8 mouse cellular contexts compared by ENCODE assay signal in genomic region chr6:35176979-35177649, GRCm38 (mm10). TPM values are rescaled to one million over a fixed set of nuclear protein-coding genes. Genes with fewer than 3 reads are reported as not detected.
DNase-seq lines count a peak whose midpoint lies in the region; ATAC-seq lines count a peak whose summit lies in the region.

Gene Nup205 (plus strand): TSS chr6:35177421.

- H3K4me2 ChIP-seq in embryonic facial prominence, embryonic 13.5 days = peak within 1 kb of the TSS; percentile 84
- H3K4me2 ChIP-seq in midbrain, embryonic 12.5 days (replicated peaks) = peak within 1 kb of the TSS; percentile 91

- peak within 1 kb of the TSS; percentile 94 for H3K9ac ChIP-seq in embryonic facial prominence, embryonic 13.5 days
- peak within 1 kb of the TSS; percentile 92 for H3K9ac ChIP-seq in midbrain, embryonic 12.5 days (replicated peaks)

- peak; percentile 88 for ATAC-seq in embryonic facial prominence, embryonic 13.5 days (ENCODE audit: insufficient number of reproducible peaks, insufficient read depth, low FRiP score, low TSS enrichment, low read depth)
- ATAC-seq in midbrain, embryonic 12.5 days (ENCODE audit: low FRiP score, low read depth) = peak; percentile 92

- 3% methylated on average over 34 of the region's 34 CpGs for WGBS in embryonic facial prominence, embryonic 13.5 days
- 5% methylated on average over 34 of the region's 34 CpGs for WGBS in limb, embryonic 10.5 days
- WGBS in midbrain, embryonic 12.5 days = 4% methylated on average over 34 of the region's 34 CpGs

- H3K27me3 ChIP-seq in embryonic facial prominence, embryonic 13.5 days = no peaks in the 10 kb centered on the region
- H3K27me3 ChIP-seq in limb, embryonic 10.5 days (ENCODE audit: low read depth, poor library complexity, severe bottlenecking) = no peaks in the 10 kb centered on the region
- H3K27me3 ChIP-seq in midbrain, embryonic 12.5 days = no peaks in the 10 kb centered on the region

- DNase-seq in B cell, adult 2 months = peak; percentile 87 to 90
- DNase-seq in adrenal gland, postnatal 4 days (ENCODE audit: low spot score in 2 of 2) = peak; percentile 59 to 73
- peak; percentile 87 to 92 for DNase-seq in heart, adult 18-20 months
- DNase-seq in kidney, adult 18-20 months = peak; percentile 91
- peak; percentile 90 for DNase-seq in limb, embryonic 10.5 days (ENCODE audit: low spot score)
- DNase-seq in skeletal muscle tissue, adult 2 months (ENCODE audit: low read depth, low spot score) = peak; percentile 50

- H3K36me3 ChIP-seq in embryonic facial prominence, embryonic 13.5 days = no peaks in the 10 kb centered on the region
- H3K36me3 ChIP-seq in limb, embryonic 10.5 days = no peaks in the 10 kb centered on the region
- H3K36me3 ChIP-seq in midbrain, embryonic 12.5 days = no peaks in the 10 kb centered on the region

- H3K27ac ChIP-seq in embryonic facial prominence, embryonic 13.5 days = peak within 1 kb of the TSS; percentile 96
- H3K27ac ChIP-seq in limb, embryonic 10.5 days = peak within 1 kb of the TSS; percentile 99
- peak within 1 kb of the TSS; percentile 95 for H3K27ac ChIP-seq in midbrain, embryonic 12.5 days (replicated peaks)

- no peaks in the 10 kb centered on the region for H3K9me3 ChIP-seq in embryonic facial prominence, embryonic 13.5 days
- H3K9me3 ChIP-seq in limb, embryonic 10.5 days (replicated peaks) = no peaks in the 10 kb centered on the region
- H3K9me3 ChIP-seq in midbrain, embryonic 12.5 days = no peaks in the 10 kb centered on the region

- peak within 1 kb of the TSS; percentile 89 for H3K4me3 ChIP-seq in embryonic facial prominence, embryonic 13.5 days
- H3K4me3 ChIP-seq in limb, embryonic 10.5 days = peak within 1 kb of the TSS; percentile 95
- H3K4me3 ChIP-seq in midbrain, embryonic 12.5 days = peak within 1 kb of the TSS; percentile 90

- H3K4me1 ChIP-seq in embryonic facial prominence, embryonic 13.5 days = no peaks in the 10 kb centered on the region
- no peaks in the 10 kb centered on the region; the same call in none of the 2 replicates for H3K4me1 ChIP-seq in limb, embryonic 10.5 days
- peaks cover 8% of the 10 kb centered on the region; the same call in 1 of the 2 replicates for H3K4me1 ChIP-seq in midbrain, embryonic 12.5 days

RNA-seq across cellular contexts. Expression of gene Nup205, which starts in this region (rescaled TPM):
- total RNA-seq in adrenal gland, postnatal 4 days (2021) = 10 to 100 TPM; 44.1 to 55.1 TPM
- 31.2 and 35.5 TPM in 2 replicates for polyA plus RNA-seq in embryonic facial prominence, embryonic 13.5 days (2015; fragmentation: Nextera tagmentation; extraction: Ambion mirVana)
- 10 to 100 TPM; 15.7 to 18.7 TPM for total RNA-seq in heart, adult 18-20 months (2021)
- polyA plus RNA-seq in limb, embryonic 10.5 days (2016; fragmentation: Nextera tagmentation; extraction: Ambion mirVana) = 59.6 and 60.1 TPM in 2 replicates
- polyA plus RNA-seq in midbrain, embryonic 12.5 days (2016; fragmentation: Nextera tagmentation; extraction: Ambion mirVana) = 47.1 and 48.9 TPM in 2 replicates

Comparison
In these comparisons a context has a peak if more than half of its experiments do, and no peak if none do; other contexts are left out.
1. Peak in every context shown above with its lines: DNase-seq, ATAC-seq, H3K4me3 ChIP-seq and H3K27ac ChIP-seq.